Mouse (Mus musculus) T-helper 2 cell (primary cell): ENCODE measurements at regions not wholly inside any gene's neighbourhood (a gene's known extent, or its start where the extent isn't known, plus 50 kb on each side); places are given as distances from the start of the nearest gene placed in this dataset.
"Not testable (repeated sequence)": the region's sequence is repeated elsewhere in the genome, so short reads cannot be mapped to it uniquely, and the experiment has no call there.

Source experiments
- in situ Hi-C: fragments of 300-600 bp; cut with MboI, MseI; formaldehyde crosslinking; loops from one replicate; pipeline ENCODE4 v1.15.1; 2025; ENCODE audit warnings: high pct_unique_total_duplicates

GRCm38 (mm10) chr12:114563683-114564082 is 1020.0 kb downstream of the Adam6a start:
- in situ Hi-C loops = loop anchor here (25.0 kb wide), 1 partner anchor 1399 kb away; no protein-coding TSS in a partner anchor

GRCm38 (mm10) chr12:114564329-114564728 is 1020.6 kb downstream of the Adam6a start:
- in situ Hi-C loops = loop anchor here (25.0 kb wide), 1 partner anchor 1398 kb away; no protein-coding TSS in a partner anchor

GRCm38 (mm10) chr12:114583371-114583770 is 1039.7 kb downstream of the Adam6a start:
- in situ Hi-C loops = no loop called here

- in situ Hi-C loops = no loop called here
Observed at GRCm38 (mm10) chr12:114587227-114587626, 1043.5 kb downstream of the Adam6a start.

GRCm38 (mm10) chr12:114597672-114598071 is 1054.0 kb downstream of the Adam6a start:
- in situ Hi-C loops = no loop called here

- in situ Hi-C loops = no loop called here
Observed at GRCm38 (mm10) chr12:114609171-114609570, 1065.5 kb downstream of the Adam6a start.

- in situ Hi-C loops = no loop called here
Observed at GRCm38 (mm10) chr12:114612108-114612507, 1068.4 kb downstream of the Adam6a start.

GRCm38 (mm10) chr12:114615179-114615578 is 1071.5 kb downstream of the Adam6a start:
- in situ Hi-C loops = no loop called here

- in situ Hi-C loops = no loop called here
Observed at GRCm38 (mm10) chr12:114615712-114616111, 1072.0 kb downstream of the Adam6a start.

GRCm38 (mm10) chr12:114641089-114641488 is 1097.4 kb downstream of the Adam6a start:
- in situ Hi-C loops = no loop called here

GRCm38 (mm10) chr12:114646372-114646771 is 1102.7 kb downstream of the Adam6a start:
- in situ Hi-C loops = no loop called here

- in situ Hi-C loops = not testable (repeated sequence)
Observed at GRCm38 (mm10) chr12:114650432-114651101, 1106.9 kb downstream of the Adam6a start.

- in situ Hi-C loops = loop anchor here (5.0 kb wide), 1 partner anchor 105 kb away; no protein-coding TSS in a partner anchor
Observed at GRCm38 (mm10) chr12:114657134-114657533, 1113.4 kb downstream of the Adam6a start.
